Mouse (Mus musculus): ENCODE data around the gene Qprt.
A peak's percentile ranks its signal among the peaks of the same experiment; 100 is the strongest.
"Not testable (repeated sequence)": the region's sequence is repeated elsewhere in the genome, so short reads cannot be mapped to it uniquely, and the experiment has no call there.

The Qprt gene

DNA sequence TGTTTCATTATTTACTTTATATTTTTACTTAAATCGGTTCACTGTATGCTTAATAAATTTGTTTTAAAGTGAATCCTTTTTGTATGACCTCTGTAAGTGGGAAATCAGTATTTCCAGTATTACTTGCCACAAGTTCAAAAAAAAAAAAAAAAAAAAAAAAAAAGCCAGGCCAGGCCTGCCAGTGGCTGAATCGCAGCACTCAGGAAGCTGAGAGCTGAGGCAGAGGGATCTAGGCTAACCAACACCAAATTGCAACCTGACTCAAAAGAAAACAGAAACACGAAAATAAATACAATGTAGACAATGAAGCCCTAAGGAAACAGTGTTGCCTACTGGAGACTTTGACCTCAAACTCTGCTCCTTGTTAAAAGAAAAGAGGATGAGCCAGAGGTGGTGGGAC lies 28.1 kb downstream of the Qprt start:
- DNase-seq: no peak

- DNase-seq: peak; percentile 83 to 92
Measured at GRCm38 (mm10) chr7:127091114-127091896, 30.7 kb downstream of the Qprt start, which contains the start of gene AI467606. Gene AI467606, plus strand, starts transcription at chr7:127091359.

DNA sequence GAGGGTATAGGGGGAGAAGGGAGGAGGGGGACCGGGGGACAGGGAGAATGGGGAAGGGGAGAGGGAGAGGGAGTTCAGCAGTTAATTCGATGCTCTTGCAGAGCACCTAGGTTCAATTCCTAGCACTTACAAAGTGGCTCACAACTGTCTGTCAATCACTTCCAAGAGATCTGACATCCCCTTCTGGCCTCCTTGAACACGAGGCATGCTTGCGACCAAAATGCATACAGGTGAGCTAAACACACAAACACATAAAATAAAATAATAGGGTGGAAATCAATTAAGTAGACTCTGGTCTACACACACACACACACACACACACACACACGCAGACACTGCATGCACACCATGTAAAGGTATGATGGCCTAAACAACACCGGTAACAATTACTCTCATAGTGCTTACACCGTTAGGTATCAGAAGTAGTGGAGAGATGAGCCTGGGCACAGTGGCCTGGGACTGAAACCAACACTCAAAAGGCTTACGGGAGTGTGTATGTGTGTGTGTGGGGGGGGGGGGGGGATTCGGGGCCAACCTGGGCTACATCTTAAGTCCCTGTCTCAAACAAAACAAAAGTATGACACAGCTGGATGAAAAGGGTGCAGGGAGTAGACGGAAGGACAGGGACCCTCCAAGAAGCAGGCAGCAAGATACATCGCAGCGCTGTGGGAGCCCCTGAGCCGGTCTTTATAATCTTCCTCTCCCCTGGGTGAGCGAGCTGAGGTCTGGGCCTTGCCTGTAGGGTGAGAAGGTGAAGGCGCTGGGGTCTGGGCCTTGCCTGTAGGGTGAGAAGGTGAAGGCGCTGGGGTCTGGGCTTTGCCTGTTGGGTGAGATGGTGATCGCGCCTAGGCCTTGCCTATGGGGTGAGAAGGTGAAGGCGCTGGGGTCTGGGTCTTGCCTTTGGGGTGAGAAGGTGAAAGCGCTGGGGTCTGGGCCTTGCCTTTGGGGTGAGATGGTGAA lies 31.6 kb downstream of the Qprt start:
- no peak for DNase-seq

GRCm38 (mm10) chr7:127088901-127089845 lies 32.9 kb downstream of the Qprt start:
- DNase-seq: peak; percentile 47 to 59

DNA sequence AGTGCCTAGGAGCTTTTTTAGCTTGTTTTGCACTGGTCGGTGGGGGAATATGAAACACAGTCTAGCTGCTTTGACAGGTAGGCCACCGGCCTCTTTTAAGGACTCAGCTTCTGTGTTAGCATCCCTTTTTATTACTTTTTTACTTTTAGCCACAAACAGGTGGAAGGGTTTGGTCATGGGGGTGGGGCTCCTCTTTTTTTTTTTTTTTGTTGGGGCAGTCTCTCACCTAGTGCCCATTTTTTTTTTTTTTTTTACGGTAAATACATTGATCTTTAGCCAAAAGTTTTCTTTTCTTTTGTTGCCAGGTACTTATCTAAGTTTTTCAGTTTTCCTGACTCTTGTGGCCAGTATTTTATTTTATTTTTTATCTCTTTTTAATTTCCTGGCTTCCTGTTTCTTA lies 33.9 kb downstream of the Qprt start:
- DNase-seq: no peak

DNA sequence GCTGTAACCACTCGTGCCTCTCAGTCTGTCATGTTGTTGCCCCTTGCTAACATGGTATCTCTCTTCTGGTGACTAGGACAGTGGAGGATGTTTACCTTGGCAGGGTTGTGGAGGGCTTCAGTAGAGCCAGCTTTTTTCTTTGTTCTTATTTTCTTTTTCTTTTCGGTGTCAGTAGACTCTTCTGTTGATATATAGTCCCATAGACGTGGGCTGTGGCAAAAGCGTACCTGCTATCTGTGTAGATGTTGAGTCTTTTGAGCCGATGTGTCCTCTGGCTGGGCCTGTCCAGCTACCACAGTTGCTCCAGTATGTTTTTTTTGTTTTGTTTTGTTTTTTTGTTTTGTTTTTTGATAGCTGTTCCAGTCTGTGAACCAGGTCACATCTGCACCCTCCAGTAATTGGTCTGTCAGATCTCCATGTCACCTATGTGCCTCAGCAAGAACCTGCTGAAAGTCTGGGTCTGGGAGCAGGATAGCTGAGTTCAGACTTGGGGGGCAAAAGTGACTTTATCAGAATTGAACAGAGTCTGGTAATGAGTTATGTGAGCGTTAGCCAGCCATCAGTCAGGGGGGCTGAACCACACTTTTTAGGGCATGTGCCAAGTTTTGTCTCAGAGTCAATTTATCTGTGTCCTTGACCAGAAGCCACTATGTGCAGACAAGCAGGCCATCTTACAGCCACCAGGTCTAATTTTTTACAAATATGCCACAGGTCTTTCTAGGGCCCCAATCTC lies 34.6 kb downstream of the Qprt start, which contains the start of gene Zg16:
Gene Zg16, minus strand, starts transcription at position 51 of the 733 bp plus-strand sequence.
- DNase-seq: not testable (repeated sequence)

GRCm38 (mm10) chr7:127085751-127086150 lies 36.3 kb downstream of the Qprt start:
- not testable (repeated sequence) for DNase-seq

- no peak for DNase-seq
Measured at GRCm38 (mm10) chr7:127084794-127085193, 37.2 kb downstream of the Qprt start.

DNA sequence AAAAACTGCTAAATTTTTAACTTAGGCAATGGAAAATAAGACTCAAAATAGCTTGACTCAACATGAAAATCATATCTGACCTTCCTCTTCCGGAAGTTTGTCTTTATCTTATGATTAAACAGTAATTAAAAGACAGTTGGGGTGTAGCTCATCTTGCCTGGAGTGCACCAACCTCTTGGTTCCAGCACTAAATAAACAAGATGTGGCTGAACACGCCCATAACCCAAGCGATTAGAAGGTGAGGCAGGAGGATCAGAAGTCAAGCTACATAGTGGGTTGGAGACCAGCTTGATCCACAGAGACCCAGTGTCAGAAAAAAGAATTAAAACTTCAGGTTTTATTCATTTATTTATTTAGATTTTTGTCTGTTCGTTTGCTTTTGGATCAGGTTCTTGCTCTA lies 38.3 kb downstream of the Qprt start:
- no peak for DNase-seq

DNA sequence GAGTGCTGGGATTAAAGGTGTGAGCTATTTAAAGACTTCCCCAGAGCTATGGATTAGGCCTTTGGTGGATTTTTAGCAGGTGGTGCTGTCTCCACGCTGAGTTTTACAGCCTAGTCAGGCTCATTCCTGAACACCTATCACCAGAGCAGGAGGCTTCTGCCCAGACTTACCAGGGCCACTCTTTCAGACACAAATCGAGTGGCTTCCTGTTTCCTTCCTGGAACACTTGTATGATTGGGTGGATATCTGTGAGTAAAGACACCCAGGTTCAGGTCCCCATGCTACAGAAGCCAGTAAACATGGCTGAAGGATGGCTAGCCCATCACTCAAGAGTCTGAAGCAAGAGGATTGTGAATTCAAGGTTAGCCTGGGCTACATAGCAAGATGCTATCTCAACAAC lies 39.0 kb downstream of the Qprt start:
- DNase-seq: no peak

DNA sequence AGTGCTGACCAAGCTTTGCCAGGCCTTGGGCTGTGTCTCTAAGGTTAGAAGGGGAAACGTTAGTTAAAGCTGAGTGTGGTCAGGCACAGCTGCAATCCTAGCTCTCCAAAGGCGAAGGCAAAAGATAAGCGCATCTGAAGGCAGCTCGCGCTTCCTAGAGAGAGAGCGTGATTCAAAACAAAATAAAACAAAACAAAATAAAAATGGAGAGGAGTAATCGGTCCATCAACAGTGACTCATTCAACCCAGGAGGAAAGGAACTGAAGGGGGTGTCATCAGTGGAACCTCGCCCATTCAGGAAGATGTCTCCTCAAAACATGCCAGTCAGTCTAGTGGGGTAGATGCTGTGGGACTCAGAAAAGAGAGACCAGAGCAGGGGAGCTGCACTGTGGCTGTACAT lies 39.8 kb downstream of the Qprt start:
- DNase-seq: no peak

DNA sequence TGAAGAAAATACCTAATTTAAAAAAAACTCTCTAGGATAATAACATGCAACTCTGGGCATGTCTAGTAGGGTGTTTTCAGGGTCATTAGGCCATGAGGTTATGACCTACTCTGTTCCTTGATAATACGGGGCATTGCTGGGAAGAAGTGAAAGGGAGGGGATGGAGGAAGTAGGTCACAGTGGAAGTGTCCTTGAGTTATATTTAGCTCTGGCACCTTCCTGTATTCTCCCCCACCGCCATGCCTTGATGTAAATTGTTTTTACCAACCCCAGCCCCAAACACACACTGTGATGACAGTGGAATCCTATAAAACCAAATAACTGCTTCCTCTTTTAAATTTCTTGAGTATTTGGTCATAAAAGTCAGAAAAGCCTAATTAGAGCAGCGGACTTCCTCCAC lies 42.0 kb downstream of the Qprt start:
- DNase-seq: no peak

DNA sequence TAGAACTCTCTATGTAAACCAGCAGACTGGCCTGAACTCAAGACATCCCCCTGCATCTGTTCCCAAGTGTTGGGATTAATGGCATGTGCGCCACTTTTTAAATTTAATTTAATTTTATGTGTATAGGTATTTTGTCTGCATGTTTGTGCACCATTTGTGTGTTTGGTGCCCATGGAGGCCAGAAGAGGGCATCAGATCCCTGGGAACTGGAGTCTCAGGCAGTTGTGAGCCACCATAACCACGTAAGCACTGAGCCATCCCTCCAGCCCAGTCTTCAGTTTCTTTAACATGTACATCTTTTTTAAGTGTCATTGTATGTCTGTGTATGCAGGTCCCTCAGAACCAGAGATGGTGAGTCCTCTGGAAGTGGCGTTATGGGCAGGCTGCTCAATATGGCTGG lies 44.3 kb downstream of the Qprt start:
- no peak for DNase-seq

DNA sequence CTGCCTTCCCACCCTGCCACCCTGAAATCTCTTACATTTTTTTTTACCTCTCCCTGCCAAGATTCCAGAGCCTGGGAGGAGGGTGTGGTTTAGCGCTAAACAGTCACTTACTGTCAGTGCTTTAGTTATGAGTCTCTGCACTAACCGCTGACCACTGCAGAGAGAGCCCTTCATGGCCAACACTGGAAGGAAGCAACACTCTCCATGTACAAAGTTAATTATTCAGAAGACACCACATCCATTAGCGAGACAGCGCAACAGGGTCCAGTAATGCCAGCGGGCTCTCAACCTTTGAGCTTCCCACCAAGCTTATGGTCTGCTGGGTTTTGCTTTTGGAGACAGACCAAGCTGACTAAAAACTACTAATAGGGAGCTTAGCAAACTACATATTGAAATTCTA lies 45.8 kb downstream of the Qprt start:
- DNase-seq: no peak

DNA sequence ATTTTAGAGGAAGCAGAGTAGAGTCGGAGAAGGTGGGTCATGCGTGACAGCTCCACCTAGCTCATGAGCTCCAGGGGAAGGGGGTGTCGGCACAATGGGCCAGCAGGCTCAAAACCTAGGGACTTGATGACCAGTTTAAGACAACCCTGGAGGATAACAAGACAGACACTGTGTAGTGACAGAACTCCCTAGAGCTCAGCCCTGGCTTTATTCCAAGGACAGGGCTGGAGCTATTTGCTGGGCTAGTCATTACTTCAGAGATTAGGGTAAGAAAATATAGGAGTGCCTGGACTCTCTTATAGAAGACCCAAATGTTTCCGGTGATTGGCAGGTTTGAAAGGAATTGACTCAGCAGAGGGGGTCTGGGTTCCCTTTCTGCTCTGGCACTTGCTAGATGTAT lies 48.8 kb downstream of the Qprt start:
- DNase-seq: no peak

- DNase-seq: no peak
Measured at GRCm38 (mm10) chr7:127070871-127071413, 51.1 kb downstream of the Qprt start.

GRCm38 (mm10) chr7:127066317-127066716 lies 55.7 kb downstream of the Qprt start:
- no peak for DNase-seq

GRCm38 (mm10) chr7:127065538-127065937 lies 56.5 kb downstream of the Qprt start:
- no peak for DNase-seq
